Mouse (Mus musculus) adipocyte (in vitro differentiated cells): ENCODE measurements around the gene Mark4.

Experiments used
- DNase-seq: peaks from one replicate; pipeline ENCODE4 v3.0.0-alpha.2; 2016; ENCODE audit warnings: low spot score

Gene Mark4

DNA sequence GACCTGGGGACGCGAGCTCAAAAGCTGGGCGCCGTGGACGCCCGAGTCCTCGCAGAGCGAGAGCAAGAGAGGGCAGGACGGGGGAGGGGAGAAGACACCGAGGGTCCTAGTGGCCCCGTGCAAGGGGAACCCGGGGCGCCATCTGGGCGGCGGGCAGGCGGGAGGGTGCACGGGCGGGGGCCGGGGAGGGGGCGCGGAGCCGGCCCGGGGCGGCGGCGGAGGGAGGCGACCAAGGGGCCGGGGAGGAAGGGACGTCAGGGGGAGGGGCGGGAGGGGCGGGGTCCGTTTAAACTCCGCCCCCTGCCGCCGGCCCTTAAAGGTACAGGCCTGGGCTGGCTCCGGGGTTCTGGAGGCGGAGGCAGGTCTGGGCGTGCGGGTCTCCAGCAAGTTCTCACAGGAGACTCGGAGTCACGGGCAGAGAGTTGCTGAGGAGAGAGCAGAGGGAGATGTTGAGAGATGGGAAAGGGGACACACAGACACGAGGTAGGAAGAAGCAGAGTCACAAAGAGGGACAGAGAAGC is at the start of gene Mark4:
Gene Mark4 (minus strand): TSS at position 231 of the 521 bp plus-strand sequence.
- peak; percentile 74 for DNase-seq

DNA sequence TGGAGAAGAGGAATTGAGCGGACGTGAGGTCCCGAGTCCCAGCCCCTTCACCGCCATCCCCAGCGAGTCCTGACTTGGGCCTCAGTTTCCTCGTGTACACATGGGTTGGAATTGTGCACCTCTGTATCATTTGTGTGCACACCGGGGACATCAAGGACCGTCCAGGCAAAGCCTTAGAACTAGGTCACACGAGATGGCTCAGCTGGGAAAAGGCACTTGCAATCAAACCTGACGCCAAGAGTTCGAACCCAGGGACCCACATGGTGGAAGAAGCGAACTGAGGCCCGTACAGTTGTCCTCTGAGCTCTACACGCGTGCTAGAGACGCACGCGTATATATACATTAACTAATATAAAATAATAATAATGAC is 49.0 kb upstream of the Mark4 start:
- DNase-seq, result no peak

DNA sequence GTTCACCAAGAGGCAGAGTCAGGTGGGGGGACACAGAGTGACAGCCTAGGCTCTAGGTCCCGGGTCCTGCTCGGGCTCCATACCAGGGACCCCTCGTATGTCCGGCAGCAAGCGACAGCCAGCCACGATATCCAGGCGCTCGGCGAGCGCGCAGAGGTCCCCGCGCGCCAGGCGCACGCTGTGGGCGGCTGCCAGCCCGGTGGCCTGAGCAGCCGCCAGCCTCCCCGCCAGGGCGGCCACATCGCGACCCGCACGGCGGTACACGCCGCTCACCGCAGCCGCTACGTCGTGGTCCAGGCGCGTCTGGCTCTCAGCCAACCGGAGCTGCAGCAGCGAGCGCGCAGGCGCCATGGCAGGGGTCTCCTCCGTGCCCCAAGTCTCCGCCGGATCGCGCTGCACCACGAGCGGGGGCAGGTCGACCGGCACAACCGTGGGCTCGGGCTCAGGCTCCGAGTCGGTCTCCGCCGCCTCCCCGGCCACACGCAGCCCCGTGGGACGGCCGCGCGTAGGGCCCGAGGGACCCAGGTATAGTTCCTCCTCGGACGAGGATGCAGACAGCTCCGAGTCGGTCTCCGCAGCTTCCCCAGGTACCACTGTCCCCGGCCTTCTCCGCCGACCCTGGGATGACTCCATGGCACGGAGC is 48.5 kb upstream of the Mark4 start:
- DNase-seq, result no peak

DNA sequence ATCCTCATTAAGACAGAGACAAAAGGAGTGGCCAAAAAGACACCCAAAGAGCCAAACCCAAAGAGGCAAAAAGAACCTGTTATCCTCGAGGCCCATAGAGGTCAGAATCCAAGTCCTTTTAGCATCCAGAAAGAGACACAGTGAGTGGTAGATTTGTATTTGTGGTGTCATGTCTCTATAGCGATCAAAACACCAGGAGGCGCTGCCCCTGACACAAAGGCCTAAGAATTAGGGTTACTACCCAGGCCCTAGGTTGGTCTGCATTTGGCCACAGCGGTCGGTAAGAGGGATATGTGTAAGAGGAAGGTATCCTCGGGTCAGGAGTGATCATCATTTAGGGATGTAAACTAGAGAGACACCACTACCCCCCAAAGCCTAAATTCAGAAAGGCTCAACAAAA is 47.7 kb upstream of the Mark4 start:
- peak; percentile 11 for DNase-seq

DNA sequence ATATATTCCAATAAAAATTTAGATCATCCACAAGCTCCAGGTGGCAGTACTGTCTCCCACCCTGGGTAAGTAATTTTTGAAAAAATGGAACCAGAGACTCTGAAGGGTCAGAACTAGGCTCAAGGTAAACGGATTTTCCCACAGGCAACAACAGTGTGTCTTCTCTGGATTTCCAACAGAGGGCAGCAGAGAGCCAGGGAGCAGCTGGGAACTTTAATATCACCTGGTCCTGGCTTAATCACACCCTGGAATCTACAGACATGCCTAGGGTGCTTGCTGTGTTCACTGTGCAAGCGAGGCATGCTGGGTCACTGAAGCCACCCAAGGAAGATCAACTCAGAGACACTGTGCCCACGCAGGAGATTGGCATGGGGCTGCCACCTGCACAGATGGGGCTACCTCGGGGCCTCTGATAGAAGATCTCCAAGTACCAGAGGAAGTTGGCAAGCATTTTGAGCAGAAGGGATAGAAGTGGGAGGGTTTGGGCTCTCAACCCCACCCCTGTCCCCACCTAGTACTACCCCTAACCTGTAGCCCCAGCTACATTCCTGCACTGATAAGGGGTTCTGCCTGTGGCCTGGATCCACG is 45.0 kb upstream of the Mark4 start:
- DNase-seq, result peak; percentile 72

DNA sequence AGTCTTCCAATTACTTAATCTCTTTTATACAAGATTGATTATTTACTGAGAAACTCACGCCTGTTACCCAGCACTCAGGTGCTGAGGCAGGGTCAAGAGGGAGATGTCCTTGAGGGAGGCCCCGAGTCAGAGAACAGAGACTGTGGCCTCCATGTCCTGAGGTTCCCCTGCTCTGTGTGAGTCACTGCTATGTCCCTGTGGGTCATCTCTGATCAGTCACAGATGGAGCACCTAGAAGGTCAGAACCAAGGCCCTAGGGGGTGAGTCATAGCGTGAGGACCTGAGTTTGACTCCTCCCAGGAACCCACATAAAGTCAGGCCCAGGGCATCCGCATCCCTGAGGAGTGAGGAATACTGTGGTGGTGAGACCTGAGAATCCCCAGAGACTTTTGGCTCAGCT is 43.0 kb upstream of the Mark4 start:
- DNase-seq, result no peak

DNA sequence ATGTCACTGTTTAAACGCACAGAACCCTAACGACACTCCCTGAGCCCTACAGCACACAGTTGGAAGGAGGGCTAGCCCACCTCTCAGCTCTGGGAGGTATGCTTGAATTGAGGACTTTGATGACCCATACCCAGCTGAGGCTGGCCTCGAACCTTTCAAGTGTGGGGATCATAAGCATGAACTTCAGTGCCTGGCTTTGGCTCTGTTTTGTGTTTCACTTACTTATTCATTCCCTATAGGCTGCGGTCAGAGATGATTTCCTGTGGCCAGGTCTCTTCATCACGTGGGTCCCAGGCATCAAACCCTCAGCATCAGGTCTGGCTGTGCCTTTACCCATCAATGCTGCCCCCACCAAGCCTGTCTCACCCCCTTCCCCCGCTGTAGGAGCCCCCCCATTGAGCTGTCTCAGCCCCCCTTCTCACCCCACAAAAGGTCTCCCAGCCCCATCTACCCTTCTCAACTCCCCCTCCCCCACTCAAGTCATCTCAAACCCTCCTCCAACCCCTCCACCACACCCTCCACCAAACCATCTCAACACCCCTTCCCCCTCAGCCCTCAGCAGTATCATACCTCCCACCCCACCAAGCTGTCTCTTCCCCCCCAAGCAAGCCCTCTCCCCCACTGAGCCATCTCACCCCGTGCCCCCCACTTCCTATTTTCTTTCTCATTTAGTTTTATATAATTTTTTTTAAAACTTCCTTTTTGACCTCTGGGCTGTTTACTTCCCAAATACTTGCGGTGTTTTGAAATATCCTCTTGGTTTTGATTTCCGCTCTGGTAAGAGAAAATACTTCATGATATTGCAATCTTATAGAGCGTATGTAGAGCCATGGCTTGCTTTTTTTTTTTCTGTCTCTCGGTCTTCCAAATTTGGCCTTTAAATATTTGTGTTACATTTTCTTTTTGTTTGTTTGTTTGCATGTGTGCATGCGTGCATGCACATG is 42.1 kb upstream of the Mark4 start:
- DNase-seq, result no peak

DNA sequence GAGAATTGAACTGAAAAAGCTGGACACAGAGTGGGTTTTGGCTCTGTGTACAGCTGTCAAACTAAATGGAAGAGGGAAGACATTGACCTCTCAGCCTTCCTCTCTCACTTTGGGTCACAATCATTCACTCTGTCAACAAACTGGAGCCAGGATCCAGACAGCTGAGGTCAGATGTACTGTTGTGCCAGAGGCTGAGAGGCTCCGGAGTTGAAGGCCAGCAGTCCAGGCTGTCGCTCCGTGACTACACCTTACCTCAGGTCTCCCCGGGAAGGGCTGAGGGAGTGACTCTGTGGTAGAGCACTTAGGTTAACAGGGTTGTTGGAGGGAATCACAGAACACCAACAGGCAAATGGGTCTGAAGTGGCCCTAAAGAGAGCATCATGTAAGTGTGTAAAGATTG is 39.7 kb upstream of the Mark4 start:
- peak; percentile 16 for DNase-seq

DNA sequence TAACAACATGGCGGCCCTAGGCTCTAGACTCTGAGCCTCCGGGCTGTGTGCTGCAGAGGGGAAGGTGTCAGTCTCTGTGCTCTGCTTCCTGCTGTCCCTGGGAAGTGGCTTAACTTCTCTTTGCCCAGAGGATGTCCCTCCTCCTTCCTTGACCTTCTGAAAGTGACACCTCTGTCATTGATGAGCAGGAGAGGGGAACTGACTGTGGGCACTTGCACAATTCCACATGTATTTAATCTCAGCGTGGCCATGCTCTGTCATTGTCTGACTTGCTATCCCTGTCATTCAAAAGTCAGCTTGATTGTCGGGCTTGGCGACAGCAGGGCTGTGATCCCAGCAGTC is 37.6 kb upstream of the Mark4 start:
- DNase-seq, result no peak

DNA sequence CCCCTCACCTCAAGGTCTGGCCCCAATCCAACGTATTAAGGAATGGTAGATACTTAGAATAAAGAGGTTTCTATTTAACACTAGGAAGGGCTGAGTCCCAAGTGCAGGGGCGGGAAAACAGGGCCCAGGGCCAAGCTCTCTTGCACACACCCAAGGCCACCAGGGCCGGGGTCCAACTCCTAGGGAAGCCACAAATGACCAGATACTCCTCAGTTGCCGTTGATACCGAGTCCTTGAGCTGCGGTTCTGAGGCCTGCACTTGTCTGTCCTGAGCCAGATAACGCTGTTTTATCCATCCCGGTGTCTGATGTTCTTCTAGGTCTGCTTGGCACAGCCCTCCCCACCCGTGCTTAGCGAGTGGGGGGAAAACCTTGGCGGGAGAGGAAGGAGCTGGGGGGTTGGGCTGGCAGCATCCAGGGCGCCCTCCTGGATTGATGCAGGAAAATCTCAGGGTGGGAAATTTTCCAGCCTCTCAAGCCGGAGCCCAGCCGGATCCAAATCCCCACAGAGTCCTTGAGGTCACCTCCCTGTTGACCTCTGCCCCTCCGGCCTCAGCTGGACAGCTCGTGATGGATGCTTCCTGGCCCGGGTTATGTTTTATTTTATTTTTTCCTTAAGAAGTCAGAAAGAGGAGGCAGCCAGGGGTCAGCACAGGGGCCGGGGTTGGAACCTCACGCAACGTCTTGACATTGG is 37.0 kb upstream of the Mark4 start:
- no peak for DNase-seq

DNA sequence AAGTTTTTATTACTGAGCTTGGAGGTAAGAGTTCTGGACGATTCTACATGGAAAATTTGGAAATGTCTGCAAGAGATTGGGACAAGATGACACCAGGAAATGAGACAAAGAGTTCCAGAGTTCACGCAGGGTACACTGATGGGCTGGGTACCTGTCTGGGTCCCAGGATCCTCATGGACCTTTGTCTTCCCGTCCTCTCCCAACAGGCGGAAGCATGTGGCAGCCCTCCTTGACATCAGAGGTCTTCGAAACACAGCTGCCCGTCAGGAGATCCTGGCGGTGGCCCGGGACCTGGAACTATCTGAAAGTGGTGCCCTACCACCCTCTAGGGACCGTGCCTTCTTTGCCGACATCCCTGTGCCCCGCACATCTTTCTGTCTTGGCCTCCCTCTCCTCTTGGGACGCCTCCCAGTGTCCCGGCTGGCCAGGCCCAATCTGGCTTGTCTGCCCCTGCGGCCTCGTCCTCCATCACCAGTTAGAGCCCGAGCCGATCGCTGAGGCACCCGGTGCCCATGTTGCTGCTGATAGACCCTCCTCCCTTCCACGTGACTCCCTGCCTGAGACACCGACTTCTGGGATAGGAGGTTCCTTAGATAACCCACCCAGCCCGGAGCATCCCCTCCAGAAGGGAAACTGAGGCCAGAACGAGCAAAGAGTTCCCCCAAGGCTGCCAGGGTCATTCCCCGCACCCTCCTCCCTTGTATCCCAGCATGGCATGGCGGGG is 36.3 kb upstream of the Mark4 start:
- DNase-seq, result no peak

DNA sequence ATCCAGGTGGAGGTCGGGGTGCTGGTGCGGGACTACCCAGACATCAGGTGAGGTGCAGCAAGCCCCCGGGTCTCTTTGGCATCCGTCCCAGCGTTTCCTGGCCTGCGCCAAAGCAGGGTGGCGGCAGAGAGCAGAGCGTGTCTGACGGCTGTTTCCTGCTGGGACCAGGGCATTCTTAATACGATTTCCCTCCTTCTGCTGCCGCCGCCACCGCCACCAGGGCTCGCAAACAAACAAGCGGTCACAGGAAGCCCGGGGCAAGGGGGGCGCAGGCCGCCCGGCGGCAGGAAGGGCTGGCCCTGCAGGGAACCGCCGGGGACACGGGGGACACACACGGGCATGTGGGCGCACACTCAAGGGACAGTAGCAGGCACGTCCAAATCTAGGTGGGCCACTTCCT is 33.1 kb upstream of the Mark4 start:
- no peak for DNase-seq

DNA sequence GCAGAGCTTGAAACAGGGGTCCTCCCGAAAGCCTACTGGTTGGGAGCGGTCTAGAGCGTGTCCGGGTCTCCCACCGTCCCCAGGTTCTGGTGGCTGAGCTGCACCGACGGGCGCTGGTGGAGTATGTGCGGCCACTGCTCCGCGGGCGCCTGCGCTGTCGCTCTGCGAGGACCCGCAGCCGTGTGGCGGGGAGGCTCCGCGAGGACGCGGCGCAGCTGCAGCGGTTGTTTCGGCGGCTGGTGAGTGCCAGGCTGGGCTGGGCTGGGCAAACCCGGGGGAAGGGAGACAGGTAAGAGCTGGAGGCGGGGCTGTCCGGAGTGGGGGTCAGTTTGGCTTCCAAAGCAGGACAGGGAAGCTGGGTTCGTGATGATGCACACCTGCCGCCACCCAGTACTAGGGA is 30.9 kb upstream of the Mark4 start:
- DNase-seq, result no peak

DNA sequence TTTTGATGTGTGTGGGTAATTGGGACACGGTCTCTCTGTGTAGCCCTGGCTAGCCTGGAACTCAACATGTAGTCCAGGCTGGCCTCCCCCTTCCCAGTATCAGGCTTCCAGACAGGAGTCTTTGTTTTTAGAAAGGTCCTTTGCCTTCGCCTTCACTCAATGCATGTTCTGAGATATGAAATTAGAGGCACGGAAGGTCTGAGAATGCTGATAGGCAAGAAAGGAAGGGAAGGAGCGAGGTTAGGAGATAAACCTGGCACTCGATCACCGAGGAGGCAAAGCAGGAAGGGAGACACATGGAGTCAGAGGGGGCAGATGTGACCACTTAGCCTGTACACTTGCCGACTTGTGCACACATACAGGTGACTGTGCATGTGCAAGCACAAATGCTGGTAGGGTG is 27.9 kb upstream of the Mark4 start:
- no peak for DNase-seq

DNA sequence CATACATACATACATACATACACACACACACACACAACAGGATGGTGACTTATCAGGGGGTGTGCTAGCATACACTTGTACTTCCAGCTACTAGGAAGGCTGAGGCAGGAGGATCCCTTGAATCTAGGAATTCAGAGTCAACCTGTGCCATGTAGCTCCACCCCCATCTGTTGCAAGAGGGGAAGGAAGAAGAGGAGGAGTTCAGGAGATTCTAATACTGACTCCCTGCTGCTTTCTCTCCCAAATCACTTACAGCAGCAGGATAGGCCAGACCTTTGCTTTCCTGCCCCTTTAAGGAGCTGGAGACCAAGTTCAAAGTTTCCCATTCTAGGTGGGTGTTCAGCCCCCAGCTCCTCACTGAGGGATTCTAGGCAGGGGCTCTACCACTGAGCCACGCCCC is 26.9 kb upstream of the Mark4 start:
- DNase-seq, result no peak

DNA sequence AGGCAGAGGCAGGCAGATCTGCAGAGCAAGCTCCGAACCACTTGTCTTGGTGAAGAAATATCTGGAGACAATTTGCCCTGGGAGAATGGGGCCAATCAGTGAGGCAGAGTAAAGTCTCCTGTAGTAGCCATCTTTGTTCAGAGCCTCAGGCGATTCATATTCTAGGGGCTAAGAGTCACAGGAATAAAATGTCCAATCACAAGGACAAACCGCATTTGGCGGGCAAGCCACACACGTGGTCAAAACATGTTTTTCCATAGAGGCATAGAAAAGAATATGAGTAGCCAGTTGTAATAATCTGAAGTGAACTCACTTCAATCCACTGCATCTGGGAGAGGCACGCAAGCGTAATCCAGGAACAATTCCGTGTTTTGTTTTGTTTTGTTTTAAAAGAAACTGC is 24.7 kb upstream of the Mark4 start:
- no peak for DNase-seq

DNA sequence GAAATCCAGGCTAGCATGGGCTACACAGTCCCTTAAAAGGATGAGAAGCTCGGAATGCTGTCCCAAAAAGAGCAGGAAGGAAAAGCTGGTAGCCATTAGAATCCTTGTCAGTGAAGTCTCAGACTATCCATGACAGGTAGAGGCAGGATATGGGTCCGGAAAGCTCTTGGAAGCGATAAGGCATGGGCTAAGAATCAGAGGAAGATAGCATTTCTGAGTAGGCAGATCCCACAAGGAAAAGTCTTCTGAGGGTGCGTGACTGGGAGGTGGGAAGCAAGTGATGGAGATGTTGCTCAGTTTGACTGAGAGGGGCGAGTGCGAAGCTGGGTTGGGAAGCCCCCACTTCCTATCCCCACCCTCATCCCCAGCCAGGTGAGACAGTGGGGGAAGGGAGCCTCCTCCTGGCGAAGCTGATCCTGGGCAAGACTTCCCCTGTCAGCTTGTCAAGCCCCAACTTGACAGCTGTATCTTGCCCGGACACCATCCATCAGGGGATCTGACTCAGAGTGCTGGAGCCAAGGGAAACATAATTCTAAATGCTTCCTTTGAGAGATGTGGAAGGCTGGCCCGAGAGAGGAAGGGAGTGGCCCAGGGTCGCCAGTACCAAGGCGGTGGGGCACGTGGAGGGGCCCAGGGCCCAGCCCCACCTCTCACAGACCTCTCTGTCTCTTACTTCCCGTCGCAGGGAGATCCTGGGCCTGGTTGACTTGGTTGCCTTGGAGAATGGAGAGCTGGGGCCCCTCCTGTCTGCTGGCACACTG is 19.2 kb upstream of the Mark4 start:
- DNase-seq, result no peak

DNA sequence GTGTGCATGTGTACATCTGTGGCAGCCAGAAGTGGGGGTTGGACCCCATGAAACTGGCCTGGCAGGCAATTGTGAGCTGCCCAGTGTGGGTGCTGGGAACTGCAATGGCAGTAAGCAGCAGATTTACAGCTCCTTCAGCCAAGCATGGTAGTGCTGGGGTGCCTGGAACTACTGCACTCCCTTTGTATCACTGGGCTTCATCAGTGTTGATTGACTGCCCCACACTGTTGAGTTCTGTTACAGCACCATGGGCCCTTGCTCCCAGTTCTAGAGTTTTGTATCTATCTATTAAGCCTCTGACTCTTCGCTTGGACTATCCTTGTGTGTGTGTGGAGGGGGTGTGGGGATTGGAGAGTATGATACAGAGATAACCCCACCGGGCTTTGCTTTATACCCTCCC is 18.5 kb upstream of the Mark4 start:
- DNase-seq, result peak; percentile 12

DNA sequence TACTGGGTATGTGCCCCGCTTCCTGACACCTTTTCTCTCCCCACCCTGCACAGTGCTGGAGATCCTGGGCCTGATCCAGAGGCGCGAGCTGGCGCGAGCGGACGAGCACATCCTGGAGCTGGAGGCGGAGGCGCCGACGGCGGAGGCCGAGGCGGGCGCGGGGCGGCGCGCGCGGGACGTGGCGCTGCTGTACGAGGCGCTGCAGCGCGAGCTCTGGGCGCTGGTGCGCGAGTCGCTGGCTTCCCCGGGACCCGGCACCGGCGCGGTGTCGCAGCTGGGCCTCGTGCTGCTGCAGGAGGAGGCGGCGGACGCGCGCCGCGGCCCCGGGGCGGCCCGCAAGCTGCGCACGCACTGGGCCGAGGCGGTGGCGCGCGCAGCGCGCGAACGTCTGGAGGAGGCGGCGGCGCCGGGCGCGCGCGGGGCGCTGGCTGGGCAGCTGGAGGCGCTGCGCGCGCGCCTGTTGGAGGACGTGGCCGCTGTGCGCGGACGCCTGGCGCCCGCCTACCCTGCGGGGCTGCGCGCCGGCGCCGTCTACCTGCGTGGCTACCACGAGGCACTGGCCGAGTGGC is 15.3 kb upstream of the Mark4 start:
- DNase-seq, result no peak

DNA sequence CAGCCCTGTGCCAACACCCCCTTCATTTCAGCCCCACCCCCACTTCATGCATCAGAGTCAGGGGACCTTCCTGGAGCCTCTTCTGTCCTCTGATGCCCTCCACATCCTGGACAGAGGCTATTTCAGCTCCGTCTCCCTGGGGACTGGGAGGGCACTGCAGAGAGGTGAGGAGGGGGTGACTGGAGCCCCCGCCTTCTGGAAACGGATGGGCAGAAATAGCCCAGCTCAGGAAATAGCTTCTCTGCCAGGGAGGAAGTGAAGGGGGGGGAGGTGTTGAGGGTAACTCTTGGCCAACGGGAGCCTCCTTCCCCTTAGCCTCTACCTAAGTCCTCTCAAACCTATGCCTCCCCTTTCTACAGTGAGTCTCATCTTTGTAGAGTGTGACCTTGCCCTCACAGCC is 13.8 kb upstream of the Mark4 start:
- DNase-seq, result no peak

DNA sequence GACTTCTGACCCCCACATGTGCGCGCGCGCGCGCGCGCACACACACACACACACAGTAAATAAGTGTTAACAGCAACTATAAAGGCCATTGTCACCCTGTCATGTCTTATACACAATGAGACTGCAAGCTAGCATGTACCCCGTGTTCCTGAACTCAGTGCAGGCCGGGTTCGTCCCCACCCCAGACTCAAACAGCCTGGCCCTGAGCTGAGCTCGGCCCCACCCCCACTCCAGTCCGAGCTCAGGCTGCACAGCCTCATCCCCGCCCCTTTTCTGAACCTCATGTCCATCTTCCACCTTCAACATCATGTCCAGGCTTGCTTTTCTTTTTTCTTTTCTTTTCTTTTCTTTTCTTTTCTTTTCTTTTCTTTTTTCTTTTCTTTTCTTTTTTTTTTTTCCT is 11.7 kb upstream of the Mark4 start:
- DNase-seq, result no peak
